Mouse (Mus musculus): ENCODE measurements around the gene Ankrd44. TPM values are rescaled to one million over a fixed set of nuclear protein-coding genes. Genes with fewer than 3 reads are reported as not detected.

Ankrd44 gene
- total and polyA plus RNA-seq, 3 experiments = 12.7 to 23.0 (median 19.8) TPM

DNA sequence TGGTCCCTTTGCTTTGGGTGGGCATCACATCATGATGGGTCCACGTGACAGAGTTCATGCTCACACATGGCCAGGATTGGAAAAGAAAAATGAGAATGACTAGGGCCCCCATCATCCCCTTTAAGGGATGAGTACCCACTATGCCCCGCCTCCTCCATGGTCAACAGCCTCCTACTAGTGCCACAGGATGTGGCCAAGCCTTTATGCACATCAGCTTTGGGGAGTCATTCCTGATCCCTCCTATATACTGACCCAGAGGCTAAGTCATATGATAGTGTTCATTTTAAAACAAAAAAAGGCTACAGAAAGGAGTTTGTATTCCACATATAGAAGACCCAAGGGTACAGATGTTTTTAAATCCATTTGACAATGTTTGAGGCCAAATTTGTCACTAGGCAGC is 287.1 kb downstream of the Ankrd44 start:
- in situ Hi-C loops (cut with MboI; ENCODE audit: low pct_ligation_motif_present, low pct_unique_long_range_greater_than_20kb, low sequenced_read_pairs) = no loop called here
- no peaks in the 10 kb centered on the region for H3K9me3 ChIP-seq (replicated peaks; ENCODE audit: low read length)
- no peaks in the 10 kb centered on the region for H3K27me3 ChIP-seq (replicated peaks)
- H3K4me3 ChIP-seq (replicated peaks in 1 of 3; ENCODE audit: low read depth in 2 of 3, low read length in 2 of 3, poor library complexity in 1 of 3) = no peak overlapping the region
- no peak overlapping the region for H3K4me2 ChIP-seq (ENCODE audit: insufficient read depth, low read depth, poor library complexity, severe bottlenecking)
- DNase-seq (ENCODE audit: extremely low read depth) = no peak
- H3K4me1 ChIP-seq (ENCODE audit: control insufficient read depth in 1 of 2, insufficient read depth in 2 of 2) = peaks cover 4 to 18% of the 10 kb centered on the region in 2 experiments; a peak in 3 of 4 replicates
- no peak overlapping the region for H3K27ac ChIP-seq (ENCODE audit: insufficient read depth, low read depth)
- TF ChIP-seq HCFC1 (IDR thresholded peaks at IDR 0.05; ENCODE audit: low read depth, low read length) (no peak), MAX (IDR thresholded peaks at IDR 0.05; ENCODE audit: low read length) (no peak), RAD21 (IDR thresholded peaks at IDR 0.05; ENCODE audit: low read depth, low read length) (no peak), POLR2AphosphoS2 (IDR thresholded peaks at IDR 0.05; ENCODE audit: low read depth, low read length) (no peak)
- dilution Hi-C loops (cut with MboI; ENCODE audit: extremely low pct_ligation_motif_present, extremely low pct_unique_long_range_greater_than_20kb, low sequenced_read_pairs) = no loop called here
- H3K9ac ChIP-seq (ENCODE audit: insufficient read depth, low read depth) = no peak overlapping the region
- H3K79me2 ChIP-seq (replicated peaks; ENCODE audit: control insufficient read depth, extremely low read depth, insufficient read depth, poor library complexity, severe bottlenecking) = no peaks in the 10 kb centered on the region
- H3K36me3 ChIP-seq (replicated peaks in 1 of 2; ENCODE audit: control insufficient read depth in 1 of 2, insufficient read depth in 1 of 2, low read length in 1 of 2) = no peaks in the 10 kb centered on the region

DNA sequence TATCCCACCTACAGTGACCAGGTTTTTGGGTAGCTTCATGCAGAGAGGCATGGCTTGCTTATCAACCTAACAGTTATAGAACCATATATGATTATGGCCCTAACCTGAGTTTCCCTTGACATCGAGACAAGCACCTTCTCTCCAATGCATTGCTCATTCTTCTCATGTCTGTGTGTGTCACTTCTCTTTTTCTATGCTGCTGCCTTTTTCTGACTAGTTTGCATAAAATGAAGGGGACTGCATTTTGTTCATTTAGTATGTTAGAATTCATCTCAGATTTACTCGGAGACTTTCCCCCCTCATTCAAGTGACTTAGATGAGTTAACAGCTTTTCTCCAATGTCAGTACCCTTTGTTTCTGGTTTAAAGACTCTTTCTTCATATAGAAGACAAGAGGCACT is 288.8 kb downstream of the Ankrd44 start:
- peak; percentile 63 for DNase-seq (ENCODE audit: extremely low read depth)
- Histone ChIP-seq H3K27ac (ENCODE audit: insufficient read depth, low read depth) (no peak overlapping the region), H3K27me3 (replicated peaks) (no peaks in the 10 kb centered on the region), H3K4me3 (replicated peaks in 1 of 3; ENCODE audit: low read depth in 2 of 3, low read length in 2 of 3, poor library complexity in 1 of 3) (no peak overlapping the region), H3K36me3 (replicated peaks in 1 of 2; ENCODE audit: control insufficient read depth in 1 of 2, insufficient read depth in 1 of 2, low read length in 1 of 2) (no peaks in the 10 kb centered on the region), H3K79me2 (replicated peaks; ENCODE audit: control insufficient read depth, extremely low read depth, insufficient read depth, poor library complexity, severe bottlenecking) (no peaks in the 10 kb centered on the region), H3K4me2 (ENCODE audit: insufficient read depth, low read depth, poor library complexity, severe bottlenecking) (peak overlapping the region; percentile 44; the same call in 1 of the 2 replicates), H3K4me1 (ENCODE audit: control insufficient read depth in 1 of 2, insufficient read depth in 2 of 2) (peaks cover 4 to 18% of the 10 kb centered on the region in 2 experiments; a peak in 3 of 4 replicates), H3K9me3 (replicated peaks; ENCODE audit: low read length) (no peaks in the 10 kb centered on the region), H3K9ac (ENCODE audit: insufficient read depth, low read depth) (no peak overlapping the region)
- dilution Hi-C loops (cut with MboI; ENCODE audit: extremely low pct_ligation_motif_present, extremely low pct_unique_long_range_greater_than_20kb, low sequenced_read_pairs) (no loop called here), in situ Hi-C loops (cut with MboI; ENCODE audit: low pct_ligation_motif_present, low pct_unique_long_range_greater_than_20kb, low sequenced_read_pairs) (no loop called here)
- TF ChIP-seq IRF4 (IDR thresholded peaks at IDR 0.05; ENCODE audit: low read depth, low read length) = peak; percentile 56
- TF ChIP-seq GABPA (IDR thresholded peaks at IDR 0.05; ENCODE audit: insufficient replicate concordance, low read depth, low read length) = no peak
- TF ChIP-seq MAFK (IDR thresholded peaks at IDR 0.05; ENCODE audit: insufficient replicate concordance, low read length) = peak; percentile 68; the same call in 1 of the 2 replicates
- TF ChIP-seq MAZ (IDR thresholded peaks at IDR 0.05; ENCODE audit: low read depth, low read length) = 0 out of 2 replicates have a peak, but pooled peaks have one; percentile 22
- peak; percentile 51; the same call in 1 of the 2 replicates for TF ChIP-seq EP300 (IDR thresholded peaks at IDR 0.05; ENCODE audit: low read length)
- TF ChIP-seq NRF1 (IDR thresholded peaks at IDR 0.05; ENCODE audit: low read depth, low read length) = no peak
- TF ChIP-seq JUND (conservative IDR thresholded peaks at IDR 0.05; ENCODE audit: low read depth, low read length) = no peak
- TF ChIP-seq ZMIZ1 (IDR thresholded peaks at IDR 0.05; ENCODE audit: low read depth, low read length) = no peak
- no peak for TF ChIP-seq ELF1 (IDR thresholded peaks at IDR 0.05; ENCODE audit: low read depth, low read length)

DNA sequence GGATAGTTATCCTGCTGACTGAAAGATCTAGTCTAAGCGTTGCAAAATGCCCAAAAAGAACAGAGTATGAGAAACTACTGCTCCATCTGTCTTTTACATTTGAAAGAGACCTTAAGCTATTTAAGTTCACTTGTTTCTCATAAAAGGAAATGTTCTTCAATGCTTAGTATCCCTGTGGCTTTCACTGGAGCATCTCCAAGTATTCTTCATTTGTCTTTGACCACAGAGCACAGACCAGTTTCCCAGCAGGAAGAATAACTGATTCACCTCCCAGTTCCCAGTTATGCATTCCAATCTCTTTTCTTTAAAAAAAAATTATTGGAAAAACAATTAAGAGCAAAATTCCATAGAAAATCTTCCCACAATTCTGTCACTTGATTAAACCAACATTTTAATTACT is 297.1 kb downstream of the Ankrd44 start:
- no peak overlapping the region for H3K9ac ChIP-seq (ENCODE audit: insufficient read depth, low read depth)
- no peaks in the 10 kb centered on the region for H3K36me3 ChIP-seq (replicated peaks in 1 of 2; ENCODE audit: control insufficient read depth in 1 of 2, insufficient read depth in 1 of 2, low read length in 1 of 2)
- H3K9me3 ChIP-seq (replicated peaks; ENCODE audit: low read length) = no peaks in the 10 kb centered on the region
- no peak for DNase-seq (ENCODE audit: extremely low read depth)
- no peak overlapping the region for H3K27ac ChIP-seq (ENCODE audit: insufficient read depth, low read depth)
- H3K4me1 ChIP-seq (ENCODE audit: control insufficient read depth in 1 of 2, insufficient read depth in 2 of 2) = no peaks in the 10 kb centered on the region
- TF ChIP-seq MAFK (IDR thresholded peaks at IDR 0.05; ENCODE audit: insufficient replicate concordance, low read length) (no peak), CTCF (conservative IDR thresholded peaks at IDR 0.05 in 1 of 2, IDR thresholded peaks at IDR 0.05 in 1 of 2; ENCODE audit: low read depth in 2 of 2, low read length in 2 of 2) (no peak), ZNF384 (IDR thresholded peaks at IDR 0.05; ENCODE audit: low read depth, low read length) (no peak), TBP (conservative IDR thresholded peaks at IDR 0.05; ENCODE audit: low read depth, low read length) (no peak), ZMIZ1 (IDR thresholded peaks at IDR 0.05; ENCODE audit: low read depth, low read length) (no peak), CHD1 (IDR thresholded peaks at IDR 0.05; ENCODE audit: low read depth, low read length) (no peak), MAZ (IDR thresholded peaks at IDR 0.05; ENCODE audit: low read depth, low read length) (no peak), RAD21 (IDR thresholded peaks at IDR 0.05; ENCODE audit: low read depth, low read length) (no peak), ELF1 (IDR thresholded peaks at IDR 0.05; ENCODE audit: low read depth, low read length) (no peak), E2F4 (IDR thresholded peaks at IDR 0.05; ENCODE audit: insufficient replicate concordance, low read depth, low read length) (no peak), GABPA (IDR thresholded peaks at IDR 0.05; ENCODE audit: insufficient replicate concordance, low read depth, low read length) (no peak), ZKSCAN1 (IDR thresholded peaks at IDR 0.05; ENCODE audit: borderline replicate concordance, low read depth, low read length) (no peak), KAT2A (IDR thresholded peaks at IDR 0.05; ENCODE audit: insufficient replicate concordance, low read length) (no peak)
- dilution Hi-C loops (cut with MboI; ENCODE audit: extremely low pct_ligation_motif_present, extremely low pct_unique_long_range_greater_than_20kb, low sequenced_read_pairs) = no loop called here
- H3K27me3 ChIP-seq (replicated peaks) = no peaks in the 10 kb centered on the region
- H3K4me3 ChIP-seq (replicated peaks in 1 of 3; ENCODE audit: low read depth in 2 of 3, low read length in 2 of 3, poor library complexity in 1 of 3) = no peak overlapping the region
- H3K4me2 ChIP-seq (ENCODE audit: insufficient read depth, low read depth, poor library complexity, severe bottlenecking) = no peak overlapping the region
- H3K79me2 ChIP-seq (replicated peaks; ENCODE audit: control insufficient read depth, extremely low read depth, insufficient read depth, poor library complexity, severe bottlenecking) = no peaks in the 10 kb centered on the region
- in situ Hi-C loops (cut with MboI; ENCODE audit: low pct_ligation_motif_present, low pct_unique_long_range_greater_than_20kb, low sequenced_read_pairs) = no loop called here

Measured in CH12.LX (cell line).